Mouse (Mus musculus): Measurements from ENCODE around the gene Fgfr2.

- TF ChIP-seq CTCF (IDR thresholded peaks at IDR 0.05; ENCODE audit: control insufficient read depth, insufficient read depth, insufficient read length) (no peak), MYOD1 (IDR thresholded peaks at IDR 0.05; ENCODE audit: control insufficient read depth, insufficient read length, low read depth) (no peak), CEBPB (IDR thresholded peaks at IDR 0.05; ENCODE audit: low read depth) (no peak), MAX (IDR thresholded peaks at IDR 0.05) (no peak), MYOG (IDR thresholded peaks at IDR 0.05; ENCODE audit: control insufficient read depth, extremely low read depth, insufficient read length) (no peak), USF1 (IDR thresholded peaks at IDR 0.05; ENCODE audit: low read depth) (no peak)
Observed at GRCm38 (mm10) chr7:133044721-133045120, 78.4 kb downstream of the Fgfr2 start.
